Mouse (Mus musculus) inflammation-experienced regulatory T-cells, adult 6 months (primary cell): ENCODE data around the gene Acacb. TPM values are rescaled to one million over a fixed set of nuclear protein-coding genes. Genes with fewer than 3 reads are reported as not detected.

Experiments used
- ATAC-seq: one replicate; pipeline ENCODE4 v1.8.0; 2017
- polyA plus RNA-seq, 3 experiments: library from polyadenylated mRNA; unstranded; fragments of 100-300 nt; shearing (Covaris generic); gene quantifications; one replicate each; pipeline ENCODE4 v1.2.1; 2017

Gene Acacb
- 1 to 10 TPM; 1.3 to 4.5 (median 1.7) TPM for polyA plus RNA-seq

DNA sequence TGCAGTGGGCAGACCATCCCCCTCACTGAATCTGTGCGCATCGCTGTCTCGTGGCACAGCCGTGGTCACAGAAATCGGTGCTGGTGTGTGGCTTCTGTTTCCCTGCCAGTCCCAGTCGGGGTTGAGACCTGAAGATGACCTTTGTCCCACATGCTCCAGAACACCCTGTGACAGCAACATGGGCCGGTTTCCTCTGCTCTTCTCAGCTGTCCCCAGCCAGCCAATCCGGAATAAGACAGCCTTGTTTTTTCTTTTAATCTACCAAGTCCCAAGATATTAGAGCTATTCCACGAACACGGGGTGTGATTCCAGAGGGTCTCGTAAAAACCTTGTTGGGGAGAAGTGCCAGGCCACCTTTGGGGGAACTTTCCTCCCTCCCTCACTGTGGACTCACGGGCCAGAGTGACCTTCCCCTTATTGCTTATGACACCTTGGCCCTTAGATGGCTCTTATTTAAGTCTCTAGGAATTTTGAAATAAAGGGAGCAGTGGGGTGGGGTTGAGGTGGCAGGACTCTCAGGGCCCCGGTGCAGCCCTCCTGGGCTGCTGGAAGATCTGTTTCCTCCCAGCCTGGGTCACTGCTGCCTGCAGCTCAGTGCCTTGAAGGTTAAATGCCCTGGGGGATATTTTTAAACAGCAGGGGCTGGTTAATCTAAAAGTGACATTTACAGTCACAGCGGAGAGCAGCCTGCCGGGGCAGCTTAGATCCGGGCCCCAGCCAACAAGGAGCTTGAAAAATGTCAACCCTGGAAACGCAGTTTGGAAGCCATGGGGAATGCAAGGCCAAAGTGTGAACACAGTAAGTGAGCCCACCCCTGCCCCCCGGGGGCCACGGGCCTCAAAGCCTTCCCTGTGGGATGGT, at the start of gene Acacb:
Gene Acacb (plus strand): TSS at position 508 of the 861 bp plus-strand sequence.
- no peak for ATAC-seq

DNA sequence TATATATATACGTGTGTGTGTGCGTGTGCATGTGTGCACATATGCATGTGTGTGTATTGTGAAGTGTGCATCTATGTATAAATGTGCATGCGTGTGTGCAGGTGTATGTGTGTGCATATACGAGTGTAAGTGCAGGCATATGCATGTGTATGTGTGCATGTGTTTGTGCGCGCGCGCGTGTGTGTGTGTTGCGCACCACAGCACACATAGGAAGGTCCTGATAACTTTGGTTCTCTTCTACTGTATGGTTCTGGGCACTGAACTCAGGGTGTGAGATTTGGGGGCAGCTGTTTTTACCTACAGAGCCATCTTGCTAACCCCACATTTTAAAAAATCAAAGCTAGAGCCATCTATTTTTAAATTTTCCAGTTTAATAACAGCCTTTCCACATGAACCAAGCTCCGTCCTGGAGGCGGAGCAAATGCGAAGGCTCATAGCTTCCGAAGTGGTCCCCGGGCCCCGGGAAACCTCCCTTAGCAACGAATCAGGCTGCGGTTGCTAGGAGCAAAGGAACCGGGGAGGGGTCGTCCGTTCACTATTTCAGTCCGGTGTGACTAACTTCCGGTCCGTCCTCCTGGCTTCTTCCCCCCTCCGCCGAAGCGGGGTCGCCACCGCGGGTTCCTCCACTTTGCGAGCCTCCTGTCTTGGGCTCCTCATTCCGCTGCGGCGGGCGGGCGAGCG, 46.5 kb upstream of the Acacb start:
- ATAC-seq, result peak; percentile 77

DNA sequence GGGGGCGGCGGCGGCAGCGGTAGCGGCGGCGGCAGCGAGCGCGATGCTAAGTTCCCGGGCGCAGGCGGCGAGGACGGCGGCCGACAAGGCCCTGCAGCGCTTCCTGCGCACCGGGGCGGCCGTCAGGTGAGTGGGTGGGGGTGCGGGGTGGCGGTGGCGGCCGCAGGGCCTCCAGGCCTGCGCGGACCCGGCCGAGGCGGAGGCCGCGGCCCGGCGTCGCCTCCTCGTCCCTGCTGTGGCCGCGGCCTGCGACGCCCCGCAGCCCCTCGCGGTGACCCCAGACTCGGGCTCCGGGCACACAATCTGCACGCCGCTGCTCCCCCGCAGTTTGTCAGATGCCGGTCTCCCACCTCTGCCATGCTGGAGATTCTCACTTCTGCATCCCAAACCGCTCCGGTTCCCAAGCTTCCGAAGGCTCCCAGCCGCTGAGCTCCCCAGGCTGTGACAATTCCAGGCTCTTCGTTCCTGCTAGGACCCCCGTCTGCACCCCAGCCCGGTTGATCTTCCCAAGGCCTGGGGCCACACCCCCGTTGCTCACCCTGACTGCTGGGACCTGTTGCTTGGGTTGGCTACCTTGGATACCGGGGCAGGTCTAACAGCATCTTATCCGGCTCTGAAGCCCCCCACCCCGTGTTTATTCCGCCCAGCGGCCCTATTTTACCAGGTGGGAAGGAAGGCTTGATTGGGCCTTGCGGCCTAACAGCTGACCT, 45.8 kb upstream of the Acacb start:
- peak; percentile 35 for ATAC-seq

DNA sequence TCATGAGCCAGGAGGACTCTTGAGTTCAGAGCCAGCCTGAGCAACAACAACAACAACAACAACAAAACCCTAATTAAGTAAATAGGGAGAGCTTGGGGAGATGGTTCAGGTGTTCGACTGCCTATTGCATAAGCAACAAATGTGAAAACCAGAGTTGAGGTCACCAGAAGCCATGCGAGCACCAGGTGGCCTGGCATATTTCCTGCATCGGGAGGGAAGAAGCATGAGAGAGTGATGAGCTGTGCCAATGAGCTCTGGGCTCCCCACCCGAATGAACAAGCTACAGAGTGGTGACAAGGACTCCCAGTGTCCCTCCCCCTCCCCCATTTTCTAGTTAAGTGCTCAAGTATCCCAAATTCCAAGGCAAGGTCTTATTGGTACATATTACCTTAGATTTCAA, 44.5 kb upstream of the Acacb start:
- no peak for ATAC-seq

DNA sequence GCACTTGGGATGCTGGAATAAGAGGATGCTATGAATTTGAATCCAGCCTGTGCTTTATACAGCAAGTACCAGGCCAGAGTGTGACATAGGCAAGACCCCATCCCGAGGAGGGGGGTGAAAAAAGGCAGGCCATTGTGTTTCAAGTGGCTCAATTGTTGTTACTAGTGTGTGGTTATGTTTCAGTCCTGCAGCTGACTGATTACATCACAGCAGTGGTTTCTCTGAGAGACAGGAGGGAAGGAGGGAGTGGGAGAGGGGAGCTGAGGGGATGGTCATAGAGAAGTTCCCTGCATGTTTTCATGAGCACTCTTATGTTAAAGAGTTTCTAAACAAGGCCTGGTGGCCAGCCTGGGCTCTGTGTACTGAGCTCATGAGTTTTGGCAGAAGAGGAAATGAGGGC, 43.5 kb upstream of the Acacb start:
- no peak for ATAC-seq

DNA sequence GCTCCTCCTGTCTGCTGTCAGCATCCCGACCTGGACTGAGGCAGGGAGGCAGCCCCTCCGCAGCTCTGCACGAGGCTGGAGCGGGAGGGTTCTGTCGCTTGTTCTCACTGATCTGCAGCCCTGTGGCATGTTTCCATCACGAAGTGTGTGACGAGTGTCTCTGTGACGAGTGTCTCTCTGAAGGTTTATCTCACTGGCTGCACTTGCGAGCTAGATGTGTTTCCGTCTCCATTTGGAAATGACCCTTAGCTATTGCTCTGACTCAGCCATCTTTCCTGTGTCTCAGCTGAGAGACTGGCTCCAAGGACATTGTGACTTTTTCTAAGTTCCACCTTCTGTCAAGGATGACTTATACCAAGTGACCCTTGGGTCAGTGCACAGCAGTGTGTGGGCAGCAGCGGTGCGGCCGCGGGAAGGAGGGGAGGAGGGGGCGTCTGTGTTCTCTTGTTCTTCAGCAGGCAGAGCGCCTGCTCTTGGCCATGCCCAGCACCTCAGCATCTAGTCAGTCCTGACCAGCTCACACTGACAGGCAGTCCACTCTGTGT, 39.9 kb upstream of the Acacb start:
- ATAC-seq, result no peak

DNA sequence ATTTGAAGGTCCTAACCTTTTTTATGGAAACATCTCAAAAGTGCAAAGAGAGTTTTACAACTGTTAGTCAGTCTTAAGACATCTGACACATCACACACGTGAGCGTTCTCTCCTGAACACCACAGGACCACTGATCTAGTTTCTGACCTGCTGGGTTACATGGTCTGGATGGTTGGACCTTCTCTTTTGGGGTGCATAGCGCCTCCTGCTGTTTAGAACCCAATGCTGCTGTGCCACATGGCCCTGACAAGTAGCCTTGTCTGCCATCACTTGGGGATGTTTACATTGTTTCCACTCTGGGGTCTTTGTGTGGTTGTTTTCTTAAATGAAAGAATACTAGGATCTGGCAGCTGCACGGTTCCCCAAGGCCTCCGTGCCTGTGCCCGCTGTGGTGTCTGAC, 33.0 kb upstream of the Acacb start:
- ATAC-seq, result no peak

DNA sequence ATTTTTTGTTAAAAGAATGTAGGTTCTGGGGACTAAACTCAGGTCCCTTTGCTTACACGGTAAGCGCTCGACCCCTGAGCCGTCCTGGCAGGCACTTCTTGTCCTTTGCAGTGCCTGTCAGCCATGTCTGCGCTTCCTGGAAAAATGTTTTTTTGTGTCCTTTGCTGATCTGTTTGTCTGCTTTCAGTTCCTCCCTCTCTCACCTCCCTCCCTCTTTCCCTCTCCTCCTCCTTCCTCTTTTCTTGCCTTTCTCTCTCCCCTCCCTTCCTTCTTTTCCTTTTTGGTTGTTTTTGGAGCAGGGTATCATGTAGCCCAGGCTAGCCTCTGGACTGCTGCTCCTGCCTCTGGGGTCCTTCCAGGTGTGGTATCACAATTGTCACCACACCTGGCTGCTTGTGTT, 31.3 kb upstream of the Acacb start:
- no peak for ATAC-seq

DNA sequence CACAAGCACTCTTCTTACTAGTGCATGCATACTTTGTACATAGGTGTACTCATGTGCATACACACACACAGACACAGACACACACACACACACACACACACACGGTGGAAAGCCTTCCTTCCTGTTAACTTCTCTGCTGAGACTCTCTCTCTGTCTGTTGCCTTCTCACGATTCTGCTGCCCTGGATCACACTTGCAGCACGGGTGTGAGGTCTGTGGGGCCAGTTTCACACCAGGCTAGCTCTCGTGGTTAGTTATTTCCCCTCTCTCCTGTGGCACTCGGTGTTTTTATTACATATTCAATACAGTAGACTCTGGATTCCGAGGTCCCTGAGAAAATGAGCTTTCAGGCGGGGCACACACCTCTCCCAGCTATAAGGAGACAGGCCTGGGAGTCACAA, 29.7 kb upstream of the Acacb start:
- ATAC-seq, result no peak

DNA sequence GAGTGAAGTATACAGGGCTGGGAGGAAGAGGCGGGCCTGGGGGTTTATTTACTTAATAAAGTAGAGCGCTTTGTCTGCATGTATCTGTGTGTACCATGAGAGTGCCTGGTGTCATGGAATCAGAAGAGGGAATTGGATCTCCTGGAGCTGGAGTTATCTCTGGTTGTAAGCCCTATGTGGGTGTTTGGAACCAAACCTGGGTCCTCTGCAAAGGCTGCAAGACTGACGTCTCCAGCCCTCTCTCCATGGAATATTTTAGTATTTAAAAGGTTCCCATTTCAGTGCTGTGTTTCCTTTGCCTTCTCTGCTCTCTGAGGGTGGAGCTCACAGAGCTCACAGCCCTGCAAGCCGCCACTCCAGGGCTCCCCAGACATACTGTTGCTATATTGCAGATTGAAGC, 26.5 kb upstream of the Acacb start:
- no peak for ATAC-seq

DNA sequence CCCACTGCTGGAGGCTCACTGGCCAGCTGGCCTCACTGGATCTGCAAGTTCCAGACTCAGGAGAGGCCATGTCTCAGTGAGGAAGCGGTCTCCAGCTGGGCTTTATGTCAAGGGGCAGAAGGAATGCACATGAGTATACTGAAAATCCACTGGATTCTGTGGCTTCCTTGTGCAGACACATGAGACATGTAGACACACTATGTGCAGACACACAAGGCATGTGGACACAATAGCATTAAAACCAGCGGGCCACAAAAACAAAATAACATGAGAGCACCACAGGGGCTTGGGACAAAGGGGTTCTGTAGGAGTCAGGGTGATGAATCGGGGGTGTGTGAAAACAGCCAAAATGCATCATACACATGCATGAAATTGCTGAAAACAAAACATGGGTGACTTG, 20.3 kb upstream of the Acacb start:
- no peak for ATAC-seq

DNA sequence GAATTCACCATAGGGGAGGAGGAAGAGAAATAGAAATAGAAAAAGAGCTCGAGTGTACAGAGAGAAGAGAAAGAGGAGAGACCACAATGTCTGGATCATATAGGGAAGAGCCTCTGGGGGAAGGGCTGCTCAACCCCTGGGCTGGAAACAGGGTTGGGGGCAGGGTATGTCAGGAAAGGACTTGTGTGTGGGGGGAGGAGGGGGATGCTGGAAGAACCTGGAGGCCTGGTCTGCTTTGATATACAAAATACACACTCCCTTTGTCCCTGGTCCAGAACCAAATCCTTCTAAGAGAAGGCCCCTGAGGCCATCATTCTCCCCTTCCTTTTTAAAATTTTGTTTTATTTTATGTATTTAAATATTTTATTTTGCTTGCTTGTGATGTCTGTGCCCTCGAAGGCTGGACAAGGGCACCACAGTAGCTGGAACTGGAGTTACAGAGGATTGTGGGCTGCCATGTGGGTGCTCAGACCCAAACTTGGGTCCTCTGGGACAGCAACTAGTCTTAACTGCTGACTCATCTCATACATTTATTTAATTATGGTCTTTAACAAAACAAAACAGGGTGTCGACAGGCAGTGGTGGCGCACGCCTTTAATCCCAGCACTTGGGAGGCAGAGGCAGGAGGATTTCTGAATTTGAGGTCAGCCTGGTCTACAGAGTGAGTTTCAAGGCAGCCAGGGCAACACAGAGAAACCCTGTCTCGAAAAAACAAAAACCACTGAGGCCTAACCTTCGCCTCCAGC, 19.7 kb upstream of the Acacb start:
- no peak for ATAC-seq

DNA sequence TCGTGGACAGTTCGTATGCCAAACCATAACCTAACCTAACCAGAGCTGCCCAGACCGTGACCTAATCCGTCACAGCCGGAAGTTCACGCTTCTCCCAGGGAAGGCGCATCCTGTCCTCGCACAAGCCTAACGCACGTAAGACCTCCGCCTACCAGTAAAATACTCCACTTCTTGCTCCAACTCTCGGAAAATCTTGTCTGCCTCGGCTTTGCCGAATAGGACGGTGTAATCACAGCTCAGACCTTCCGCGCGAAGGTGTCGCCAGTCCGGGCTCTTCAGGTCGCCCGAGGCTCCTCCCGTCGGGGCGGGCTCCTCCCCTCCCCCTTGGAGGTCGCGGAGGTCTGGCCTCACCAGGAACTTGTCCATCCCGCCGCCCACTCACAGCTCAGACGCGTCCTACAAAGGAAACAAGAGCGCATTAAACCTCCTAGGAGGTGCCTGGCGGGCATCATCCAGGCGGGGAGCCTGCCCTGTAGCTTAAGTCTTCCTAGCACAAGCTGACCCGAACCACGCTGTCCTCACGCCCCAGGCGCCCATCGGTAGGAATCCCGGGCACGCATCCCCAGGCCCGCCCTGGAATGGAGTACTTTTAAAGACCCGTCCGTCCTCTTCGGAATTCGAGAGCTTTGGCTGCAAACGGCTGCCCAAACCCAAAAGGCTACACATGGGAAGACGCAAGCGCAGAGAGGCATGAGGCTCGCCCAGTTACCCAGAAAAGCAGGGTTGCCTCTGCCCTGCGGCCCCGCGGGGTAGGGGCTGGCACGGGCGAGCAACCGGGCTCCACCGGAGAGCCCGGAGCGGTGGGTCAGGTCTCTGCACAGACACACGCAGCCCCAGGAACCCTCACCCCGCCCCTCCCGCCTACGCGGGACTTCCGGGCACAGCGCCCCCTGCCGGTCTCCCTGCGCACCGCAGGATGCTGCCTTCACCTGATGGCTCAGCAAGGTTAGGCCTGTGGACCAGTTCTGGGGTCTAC, 18.7 kb upstream of the Acacb start, which contains the start of gene Alkbh2:
Gene Alkbh2 (minus strand): TSS at position 845 of the 976 bp plus-strand sequence.
- ATAC-seq, result peak; percentile 15

DNA sequence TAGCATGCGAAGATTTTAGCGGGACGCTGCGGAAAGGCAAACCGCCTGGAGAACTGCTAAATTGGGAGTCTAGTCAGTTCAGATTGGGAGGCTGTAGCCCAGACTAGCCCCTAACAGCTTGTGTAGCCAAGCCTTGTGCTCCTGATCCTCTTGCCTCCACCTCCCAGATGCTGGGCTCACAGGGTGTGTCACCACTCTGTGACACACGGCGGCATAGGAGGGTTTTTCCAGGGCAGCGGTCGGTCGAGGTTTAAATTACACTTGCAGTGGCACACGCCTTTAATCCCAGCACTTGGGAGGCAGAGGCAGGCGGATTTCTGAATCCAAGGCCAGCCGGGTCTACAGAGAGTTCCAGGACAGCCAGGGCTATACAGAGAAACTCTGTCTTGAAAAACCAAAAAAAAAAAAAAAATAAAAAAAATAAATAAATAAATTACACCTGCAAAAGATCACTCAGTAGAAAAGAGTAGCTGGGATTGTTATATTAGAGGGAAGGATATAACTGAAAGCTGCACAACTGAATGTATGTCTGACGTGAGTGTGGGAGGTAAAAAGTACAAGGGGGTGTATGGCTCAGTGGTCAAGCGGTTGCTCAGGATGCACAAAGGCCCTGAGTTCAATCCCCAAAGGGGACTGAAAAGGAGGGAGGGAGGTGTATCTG, 16.7 kb upstream of the Acacb start:
- no peak for ATAC-seq

DNA sequence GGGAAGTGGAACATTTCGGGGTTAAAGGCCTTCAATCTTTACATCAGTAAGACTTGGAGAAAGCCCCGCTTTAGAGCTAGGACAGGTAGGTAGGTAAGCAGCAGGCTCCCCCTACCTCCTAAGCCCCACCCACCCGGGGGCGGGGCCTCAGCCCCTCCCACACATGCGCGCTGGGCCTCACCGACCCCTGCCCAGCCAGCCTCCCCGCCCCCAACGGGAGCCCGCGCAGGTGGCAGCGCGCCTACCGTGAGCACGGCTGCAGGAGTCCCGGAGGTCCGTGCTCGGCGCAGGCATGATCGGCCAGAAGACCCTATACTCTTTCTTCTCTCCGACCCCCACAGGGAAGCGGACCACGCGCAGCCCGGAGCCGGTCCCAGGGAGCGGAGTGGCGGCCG, 16.1 kb upstream of the Acacb start, which contains the start of gene Ung:
Gene Ung (plus strand): TSS at position 176 of the 395 bp plus-strand sequence.
- ATAC-seq, result peak; percentile 1

DNA sequence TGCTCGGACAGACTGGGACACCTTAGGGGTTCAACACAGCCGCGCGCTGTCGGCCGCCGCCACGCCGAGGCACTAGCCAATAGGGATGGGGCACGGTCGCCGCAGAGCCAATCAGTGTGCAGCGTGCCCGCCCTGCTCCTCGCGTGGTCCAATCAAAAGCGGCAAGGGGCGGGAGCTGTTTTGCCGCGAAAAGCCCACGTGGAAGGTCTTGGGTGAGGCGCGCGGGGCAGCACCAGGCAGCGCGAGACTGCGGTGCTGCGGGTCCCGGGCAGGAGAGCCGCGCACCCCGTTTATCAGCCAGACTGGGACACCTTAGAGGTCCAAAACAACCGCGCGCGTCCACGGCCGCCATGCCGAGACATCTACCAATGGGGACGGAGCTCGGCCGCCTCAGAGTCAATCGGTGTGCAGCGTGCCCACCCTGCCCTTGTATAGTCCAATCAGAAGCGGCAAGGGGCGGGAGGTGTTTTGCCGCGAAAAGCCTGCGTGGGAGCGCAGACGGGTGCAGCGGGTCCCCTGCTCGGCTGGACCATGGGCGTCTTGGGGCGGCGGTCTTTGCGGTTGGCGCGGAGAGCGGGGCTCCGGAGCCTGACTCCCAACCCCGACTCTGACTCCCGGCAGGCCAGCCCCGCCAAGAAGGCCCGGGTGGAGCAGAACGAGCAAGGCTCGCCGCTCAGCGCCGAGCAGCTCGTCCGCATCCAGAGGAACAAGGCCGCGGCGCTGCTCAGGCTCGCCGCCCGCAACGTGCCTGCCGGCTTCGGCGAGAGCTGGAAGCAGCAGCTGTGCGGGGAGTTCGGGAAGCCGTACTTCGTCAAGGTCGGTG, 15.4 kb upstream of the Acacb start:
- ATAC-seq, result peak; percentile 82

DNA sequence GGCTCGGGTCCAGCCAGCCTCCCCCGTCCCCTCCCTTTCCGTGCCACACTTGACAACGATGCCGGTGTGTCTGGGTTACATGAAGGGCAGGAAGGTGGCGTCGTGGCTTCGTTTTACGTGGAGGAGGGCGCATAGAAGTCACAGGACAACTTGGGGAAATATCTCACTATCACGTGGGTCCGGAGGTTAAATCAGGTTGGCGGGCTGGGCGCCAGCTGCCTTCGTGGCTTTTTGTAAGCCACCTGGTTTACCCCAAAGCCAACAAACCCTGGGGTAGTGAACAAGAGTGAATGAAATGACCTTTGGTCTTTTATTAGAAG, 14.9 kb upstream of the Acacb start:
- ATAC-seq, result peak; percentile 44

DNA sequence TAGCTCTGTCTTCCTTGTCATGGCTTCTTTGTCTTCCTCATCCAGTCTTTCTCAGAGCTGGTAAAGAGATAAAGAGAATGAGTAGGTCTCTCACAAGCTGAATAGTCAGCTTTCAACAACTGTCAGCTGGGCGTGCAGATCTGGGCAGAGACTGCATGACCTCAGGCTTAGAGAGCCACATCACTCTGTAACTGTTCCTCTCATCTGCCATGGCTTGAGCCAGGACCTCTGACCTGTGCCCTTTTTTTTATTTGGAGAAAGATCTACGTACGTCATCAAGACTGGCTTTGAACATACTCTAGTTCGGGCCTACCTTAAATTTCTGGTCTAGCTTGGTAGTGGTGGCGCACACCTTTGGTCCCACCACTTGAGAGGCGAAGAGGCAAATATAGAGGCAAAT, 13.5 kb upstream of the Acacb start:
- ATAC-seq, result no peak

DNA sequence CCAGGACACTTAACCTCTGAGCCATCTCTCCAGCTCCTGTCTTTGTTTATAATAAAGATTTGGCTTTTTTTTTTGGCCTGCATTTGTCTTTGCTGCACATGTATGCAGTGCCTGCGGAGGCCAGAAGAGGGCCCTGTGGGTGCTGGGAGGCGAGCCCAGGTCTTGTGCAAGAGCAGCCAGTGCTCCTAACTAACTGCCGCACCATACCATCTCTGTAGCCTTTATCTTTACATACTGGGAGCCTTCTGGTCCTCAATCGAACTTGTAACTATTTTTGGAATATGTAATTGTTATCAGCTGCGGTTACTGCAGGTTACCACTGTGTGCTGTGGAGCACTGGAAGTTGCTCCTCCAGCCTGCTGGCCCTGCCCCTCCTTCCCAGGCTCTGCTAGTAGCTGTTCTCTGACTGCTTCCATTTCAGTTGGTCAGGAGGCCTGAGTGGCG, 12.2 kb upstream of the Acacb start:
- ATAC-seq, result no peak

DNA sequence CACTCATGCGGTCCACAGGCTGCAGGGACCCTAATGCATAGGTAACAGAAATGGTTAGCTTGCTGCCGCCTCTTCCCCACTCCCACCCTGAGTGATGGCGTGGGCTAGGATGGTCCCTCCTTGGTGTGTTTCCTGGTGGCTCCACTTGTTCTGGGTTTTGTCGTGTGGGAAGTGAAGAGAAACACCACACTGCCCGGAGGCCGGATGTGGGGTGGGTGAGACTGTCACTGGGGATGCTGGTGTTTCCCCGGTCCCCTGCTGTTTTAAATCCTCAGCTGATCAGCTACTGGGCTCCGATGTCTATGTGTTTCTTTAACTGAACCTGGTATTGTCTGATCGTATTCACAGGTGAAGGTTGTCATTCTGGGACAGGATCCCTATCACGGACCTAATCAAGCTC, 10.8 kb upstream of the Acacb start:
- peak; percentile 10 for ATAC-seq
